Mouse (Mus musculus): ENCODE data around the gene Cdk5rap1. TPM values are rescaled to one million over a fixed set of nuclear protein-coding genes. Genes with fewer than 3 reads are reported as not detected.
"Not testable (repeated sequence)": the region's sequence is repeated elsewhere in the genome, so short reads cannot be mapped to it uniquely, and the experiment has no call there.

Gene Cdk5rap1
- polyA plus RNA-seq, 1 experiment from 2014 or later: 10.6 TPM

DNA sequence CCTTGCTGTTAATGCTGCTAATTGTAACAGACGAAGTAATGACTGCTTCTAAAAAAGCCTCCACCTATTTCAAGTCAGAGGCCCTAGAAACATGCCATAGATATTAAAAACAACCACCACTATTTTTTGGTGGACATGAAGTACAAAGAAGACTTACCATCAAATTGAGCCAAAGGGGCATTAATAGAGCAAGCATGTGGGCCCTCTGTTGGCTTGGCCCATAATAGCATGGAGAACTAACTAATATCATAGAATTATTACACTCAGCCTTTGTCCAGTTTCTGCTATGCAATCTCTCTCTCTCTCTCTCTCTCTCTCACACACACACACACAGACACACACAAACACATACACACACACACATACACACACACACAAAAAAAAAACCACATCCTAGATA is 80.0 kb downstream of the Cdk5rap1 start:
- Histone ChIP-seq H3K27me3 (ENCODE audit: control insufficient read depth, insufficient read depth, low read length) (no peaks in the 10 kb centered on the region), H3K4me1 (ENCODE audit: control insufficient read depth, insufficient read depth, low read length) (no peaks in the 10 kb centered on the region), H3K9me3 (ENCODE audit: control insufficient read depth, low read length) (no peaks in the 10 kb centered on the region), H3K27ac (ENCODE audit: low read depth, low read length) (no peak overlapping the region), H3K9ac (ENCODE audit: low read depth, low read length) (no peak overlapping the region), H3K4me3 (ENCODE audit: low read length) (no peak overlapping the region), H3K36me3 (ENCODE audit: control insufficient read depth, insufficient read depth, low read length) (no peaks in the 10 kb centered on the region), H3K4me2 (replicated peaks; ENCODE audit: low read depth, low read length) (no peak overlapping the region)
- 65% methylated on average over 1 of the region's 1 CpGs for WGBS
- ATAC-seq (ENCODE audit: low FRiP score, low TSS enrichment): no peak

DNA sequence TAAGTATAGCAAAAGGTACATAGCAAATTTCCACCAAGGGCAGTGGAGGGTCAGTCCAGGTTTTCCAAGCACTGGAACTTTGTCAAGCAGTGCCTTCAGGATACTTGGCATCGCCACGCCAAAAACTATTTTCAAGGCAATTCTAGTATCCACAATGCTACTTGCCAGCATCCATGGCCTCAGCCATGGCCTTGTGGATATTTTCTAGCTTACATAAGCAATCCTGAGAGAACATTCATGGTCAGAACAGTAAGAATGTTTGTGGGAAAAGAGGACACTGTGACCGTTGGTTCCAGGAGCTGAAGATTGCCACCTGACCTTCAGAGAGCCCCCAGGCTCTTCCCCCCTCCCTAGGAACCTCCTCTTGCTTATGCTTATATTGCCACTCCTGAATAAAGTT is 80.9 kb downstream of the Cdk5rap1 start:
- H3K9ac ChIP-seq (ENCODE audit: low read depth, low read length); H3K36me3 ChIP-seq (ENCODE audit: control insufficient read depth, insufficient read depth, low read length); H3K27ac ChIP-seq (ENCODE audit: low read depth, low read length); H3K4me3 ChIP-seq (ENCODE audit: low read length); H3K9me3 ChIP-seq (ENCODE audit: control insufficient read depth, low read length); H3K27me3 ChIP-seq (ENCODE audit: control insufficient read depth, insufficient read depth, low read length); ATAC-seq (ENCODE audit: low FRiP score, low TSS enrichment); H3K4me2 ChIP-seq (replicated peaks; ENCODE audit: low read depth, low read length); H3K4me1 ChIP-seq (ENCODE audit: control insufficient read depth, insufficient read depth, low read length): not testable (repeated sequence)
- 84% methylated on average over 3 of the region's 3 CpGs for WGBS

Other genes starting within 250 kb of the Cdk5rap1 start
- not detected in 2 replicates for gene Bpifa3, start 242.7 kb downstream of the Cdk5rap1 start, polyA plus RNA-seq (2014; fragmentation: Nextera tagmentation; extraction: Ambion mirVana)
- not detected in 2 replicates for gene Bpifa1, start 230.1 kb downstream of the Cdk5rap1 start, polyA plus RNA-seq (2014; fragmentation: Nextera tagmentation; extraction: Ambion mirVana)
- not detected in 2 replicates for gene Bpifa5, start 210.4 kb downstream of the Cdk5rap1 start, polyA plus RNA-seq (2014; fragmentation: Nextera tagmentation; extraction: Ambion mirVana)
- not detected in 2 replicates for gene Bpifb1, start 182.2 kb downstream of the Cdk5rap1 start, polyA plus RNA-seq (2014; fragmentation: Nextera tagmentation; extraction: Ambion mirVana)
- 0.66 and 1.1 TPM in 2 replicates for gene Bpifb5, start 149.3 kb downstream of the Cdk5rap1 start, polyA plus RNA-seq (2014; fragmentation: Nextera tagmentation; extraction: Ambion mirVana)
- gene Bpifb9a, start 115.2 kb downstream of the Cdk5rap1 start, polyA plus RNA-seq (2014; fragmentation: Nextera tagmentation; extraction: Ambion mirVana): not detected in 2 replicates
- gene Bpifb9b, start 65.8 kb downstream of the Cdk5rap1 start, polyA plus RNA-seq (2014; fragmentation: Nextera tagmentation; extraction: Ambion mirVana): not detected in 2 replicates
- 4.5 and 5.7 TPM in 2 replicates for gene Snta1, start 35.1 kb upstream of the Cdk5rap1 start, polyA plus RNA-seq (2014; fragmentation: Nextera tagmentation; extraction: Ambion mirVana)
- gene Cbfa2t2, start 63.5 kb upstream of the Cdk5rap1 start, polyA plus RNA-seq (2014; fragmentation: Nextera tagmentation; extraction: Ambion mirVana): 26.6 and 44.4 TPM in 2 replicates
- 0.54 and 0.89 TPM in 2 replicates for gene 1700003F12Rik, start 174.1 kb upstream of the Cdk5rap1 start, polyA plus RNA-seq (2014; fragmentation: Nextera tagmentation; extraction: Ambion mirVana)
- not detected in 2 replicates for gene Actl10, start 178.8 kb upstream of the Cdk5rap1 start, polyA plus RNA-seq (2014; fragmentation: Nextera tagmentation; extraction: Ambion mirVana)
- 2.4 and 2.5 TPM in 2 replicates for gene Necab3, start 185.9 kb upstream of the Cdk5rap1 start, polyA plus RNA-seq (2014; fragmentation: Nextera tagmentation; extraction: Ambion mirVana)
- 10.0 and 11.3 TPM in 2 replicates for gene E2f1, start 196.9 kb upstream of the Cdk5rap1 start, polyA plus RNA-seq (2014; fragmentation: Nextera tagmentation; extraction: Ambion mirVana)
- gene Pxmp4, start 230.7 kb upstream of the Cdk5rap1 start, polyA plus RNA-seq (2014; fragmentation: Nextera tagmentation; extraction: Ambion mirVana): 20.4 and 25.9 TPM in 2 replicates
- gene Zfp341, start 240.3 kb upstream of the Cdk5rap1 start, polyA plus RNA-seq (2014; fragmentation: Nextera tagmentation; extraction: Ambion mirVana): 1.1 and 1.3 TPM in 2 replicates
- gene 4930519P11Rik, start 240.4 kb upstream of the Cdk5rap1 start, polyA plus RNA-seq (2014; fragmentation: Nextera tagmentation; extraction: Ambion mirVana): 0.72 and 0.89 TPM in 2 replicates